Mouse (Mus musculus): ENCODE data around the gene Gm11444. TPM values are rescaled to one million over a fixed set of nuclear protein-coding genes. Genes with fewer than 3 reads are reported as not detected.

Gm11444 gene
- polyA plus RNA-seq, 1 experiment from 2014 or later: not detected

DNA sequence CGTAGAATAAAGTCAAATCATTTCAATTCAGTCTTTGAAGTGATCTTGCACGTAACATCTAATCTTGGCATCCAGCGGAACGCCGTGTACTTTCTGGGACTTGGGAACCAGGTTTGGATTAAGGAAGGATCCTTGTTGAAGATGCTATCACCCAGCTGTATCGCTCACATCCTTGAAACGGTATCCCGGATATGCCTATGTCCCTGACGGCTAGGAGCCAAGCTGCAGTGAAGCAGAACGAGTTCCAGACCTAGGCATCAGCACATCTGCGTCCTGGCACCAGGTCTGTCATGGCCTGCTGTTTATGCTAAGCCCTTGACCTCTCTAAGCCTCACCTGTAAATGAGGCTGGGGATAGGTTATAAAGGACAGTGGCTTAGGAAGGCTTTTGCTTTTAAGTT, 49.8 kb downstream of the Gm11444 start:
- 69% methylated on average over 11 of the region's 11 CpGs for WGBS
- Histone ChIP-seq H3K36me3 (no peaks in the 10 kb centered on the region), H3K4me3 (replicated peaks) (no peak overlapping the region), H3K27me3 (replicated peaks) (0 out of 2 replicates have a peak, but pooled peaks cover 7% of the 10 kb centered on the region), H3K4me1 (no peaks in the 10 kb centered on the region), H3K9me3 (no peaks in the 10 kb centered on the region), H3K9ac (no peak overlapping the region), H3K27ac (no peak overlapping the region), H3K4me2 (no peak overlapping the region)
- no peak for ATAC-seq (ENCODE audit: insufficient read depth, low FRiP score, low read depth)

DNA sequence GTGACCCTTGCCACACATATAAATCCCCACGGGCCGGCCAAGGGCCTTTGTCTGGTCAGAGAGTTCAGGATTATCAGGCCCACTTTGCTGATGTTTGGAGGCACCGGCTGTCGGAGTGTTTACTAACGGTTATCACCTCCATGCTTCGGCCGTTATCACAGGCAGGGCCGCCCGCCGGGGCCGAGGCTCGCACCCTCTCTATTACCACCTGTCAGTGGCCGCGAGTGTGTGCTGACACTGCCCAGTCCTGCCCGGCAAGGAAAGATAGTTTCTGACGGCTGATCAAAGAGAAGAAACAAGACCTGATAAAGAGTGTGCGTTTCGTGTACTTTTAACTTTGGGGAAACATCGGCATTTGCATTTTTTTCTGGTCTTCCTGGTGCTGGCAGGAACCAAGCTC, 50.3 kb downstream of the Gm11444 start:
- Histone ChIP-seq H3K27ac (no peak overlapping the region), H3K36me3 (no peaks in the 10 kb centered on the region), H3K4me2 (no peak overlapping the region), H3K9ac (no peak overlapping the region), H3K27me3 (replicated peaks) (0 out of 2 replicates have a peak, but pooled peaks cover 7% of the 10 kb centered on the region), H3K4me1 (no peaks in the 10 kb centered on the region), H3K9me3 (no peaks in the 10 kb centered on the region), H3K4me3 (replicated peaks) (no peak overlapping the region)
- ATAC-seq (ENCODE audit: insufficient read depth, low FRiP score, low read depth): peak; percentile 63
- WGBS: 22% methylated on average over 19 of the region's 19 CpGs

GRCm38 (mm10) chr11:85799456-85799855, 50.7 kb downstream of the Gm11444 start:
- 0 out of 2 replicates have a peak, but pooled peaks cover 7% of the 10 kb centered on the region for H3K27me3 ChIP-seq (replicated peaks)
- no peaks in the 10 kb centered on the region for H3K9me3 ChIP-seq
- ATAC-seq (ENCODE audit: insufficient read depth, low FRiP score, low read depth): peak; percentile 65
- no peaks in the 10 kb centered on the region for H3K4me1 ChIP-seq
- 44% methylated on average over 4 of the region's 4 CpGs for WGBS
- no peak overlapping the region for H3K9ac ChIP-seq
- H3K4me3 ChIP-seq (replicated peaks): no peak overlapping the region
- no peaks in the 10 kb centered on the region for H3K36me3 ChIP-seq
- no peak overlapping the region for H3K27ac ChIP-seq
- no peak overlapping the region for H3K4me2 ChIP-seq

Other genes with a start within 250 kb of the Gm11444 start
- 6.0 and 6.6 TPM in 2 replicates for gene Tbx2, start 17.8 kb downstream of the Gm11444 start, polyA plus RNA-seq (2015; fragmentation: Nextera tagmentation; extraction: Ambion mirVana)
- gene Tbx4, start 36.1 kb upstream of the Gm11444 start, polyA plus RNA-seq (2015; fragmentation: Nextera tagmentation; extraction: Ambion mirVana): 0.28 and 0.30 TPM in 2 replicates